Mouse (Mus musculus): ENCODE measurements around the gene Rep15. TPM values are rescaled to one million over a fixed set of nuclear protein-coding genes. Genes with fewer than 3 reads are reported as not detected.

Gene Rep15
- total and polyA plus RNA-seq, 2 experiments from 2014 or later = 0.48 TPM; not detected in 1

- no peaks in the 10 kb centered on the region for H3K9me3 ChIP-seq (ENCODE audit: low read length)
- no peaks in the 10 kb centered on the region for H3K27me3 ChIP-seq (ENCODE audit: insufficient read depth, low read length)
- DNase-seq (ENCODE audit: low spot score) = no peak
- H3K36me3 ChIP-seq (ENCODE audit: insufficient read depth, low read length) = 0 out of 2 replicates have a peak, but pooled peaks cover 4% of the 10 kb centered on the region
- ATAC-seq = no peak
- no peak overlapping the region for H3K4me2 ChIP-seq (ENCODE audit: low read depth, low read length)
- no peak overlapping the region for H3K9ac ChIP-seq (replicated peaks; ENCODE audit: low read length)
- no peaks in the 10 kb centered on the region for H3K4me1 ChIP-seq (ENCODE audit: insufficient read depth, low read length)
- H3K27ac ChIP-seq = no peak overlapping the region
- TF ChIP-seq CTCF (IDR thresholded peaks at IDR 0.05; ENCODE audit: low read depth) = no peak
- 94% methylated on average over 10 of the region's 10 CpGs for WGBS
- H3K4me3 ChIP-seq (ENCODE audit: low read length) = no peak overlapping the region
Measured at GRCm38 (mm10) chr6:147079919-147080318, 47.5 kb downstream of the Rep15 start.

Other genes starting within 250 kb of the Rep15 start
- gene Arntl2, start 236.5 kb upstream of the Rep15 start, total RNA-seq (2014; rRNA removed) = 2.0 and 3.9 TPM in 2 replicates
- gene Arntl2, start 236.5 kb upstream of the Rep15 start, polyA plus RNA-seq (2015; fragmentation: Nextera tagmentation; extraction: Ambion mirVana) = 3.8 and 4.1 TPM in 2 replicates
- gene Smco2, start 182.5 kb upstream of the Rep15 start, total RNA-seq (2014; rRNA removed) = not detected in 2 replicates
- not detected in 2 replicates for gene Smco2, start 182.5 kb upstream of the Rep15 start, polyA plus RNA-seq (2015; fragmentation: Nextera tagmentation; extraction: Ambion mirVana)
- gene Ppfibp1, start 144.1 kb upstream of the Rep15 start, total RNA-seq (2014; rRNA removed) = 17.8 and 26.8 TPM in 2 replicates
- gene Ppfibp1, start 144.1 kb upstream of the Rep15 start, polyA plus RNA-seq (2015; fragmentation: Nextera tagmentation; extraction: Ambion mirVana) = 16.3 and 17.2 TPM in 2 replicates
- not detected in 2 replicates for gene 1700034J05Rik, start 78.2 kb upstream of the Rep15 start, total RNA-seq (2014; rRNA removed)
- not detected in 2 replicates for gene 1700034J05Rik, start 78.2 kb upstream of the Rep15 start, polyA plus RNA-seq (2015; fragmentation: Nextera tagmentation; extraction: Ambion mirVana)
- gene Mrps35, start 10.2 kb downstream of the Rep15 start, total RNA-seq (2014; rRNA removed) = 8.3 and 8.7 TPM in 2 replicates
- 78.5 and 79.9 TPM in 2 replicates for gene Mrps35, start 10.2 kb downstream of the Rep15 start, polyA plus RNA-seq (2015; fragmentation: Nextera tagmentation; extraction: Ambion mirVana)
- gene Mansc4, start 54.4 kb downstream of the Rep15 start, total RNA-seq (2014; rRNA removed) = 0.40 and 1.7 TPM in 2 replicates
- 1.4 and 2.0 TPM in 2 replicates for gene Mansc4, start 54.4 kb downstream of the Rep15 start, polyA plus RNA-seq (2015; fragmentation: Nextera tagmentation; extraction: Ambion mirVana)
- gene Klhl42, start 58.8 kb downstream of the Rep15 start, total RNA-seq (2014; rRNA removed) = 29.7 and 31.7 TPM in 2 replicates
- 5.4 and 5.7 TPM in 2 replicates for gene Klhl42, start 58.8 kb downstream of the Rep15 start, polyA plus RNA-seq (2015; fragmentation: Nextera tagmentation; extraction: Ambion mirVana)
- gene Pthlh, start 231.6 kb downstream of the Rep15 start, total RNA-seq (2014; rRNA removed) = 3.2 and 6.1 TPM in 2 replicates
- gene Pthlh, start 231.6 kb downstream of the Rep15 start, polyA plus RNA-seq (2015; fragmentation: Nextera tagmentation; extraction: Ambion mirVana) = 4.5 and 4.8 TPM in 2 replicates